Mouse (Mus musculus) neural tube, embryonic 15.5 days (tissue): Measurements from ENCODE around the gene Gm27029. TPM values are rescaled to one million over a fixed set of nuclear protein-coding genes. Genes with fewer than 3 reads are reported as not detected.
"Not testable (repeated sequence)": the region's sequence is repeated elsewhere in the genome, so short reads cannot be mapped to it uniquely, and the experiment has no call there.

Experiments
- ATAC-seq: fragments of 200-750 bp; cut with Nextera tagmentation; 2 replicates; pipeline ENCODE4 v1.8.0; 2017; ENCODE audit warnings: mild to moderate bottlenecking, moderate TSS enrichment, moderate library complexity; ENCODE audit not compliant: low FRiP score
- H3K27ac ChIP-seq: fragments of 300-500 bp; sonication (generic); replicated peaks from 2 replicates; pipeline ENCODE4 v1.5.1; 2015; ENCODE audit warnings: mild to moderate bottlenecking, inconsistent platforms
- H3K27me3 ChIP-seq: fragments of 300-500 bp; sonication (generic); replicated peaks from 2 replicates; pipeline ENCODE4 v1.6.1; 2015; ENCODE audit warnings: inconsistent platforms
- H3K36me3 ChIP-seq: fragments of 300-500 bp; sonication (generic); 2 replicates; pipeline ENCODE4 v1.6.1; 2015; ENCODE audit warnings: inconsistent platforms
- H3K4me1 ChIP-seq: fragments of 300-500 bp; sonication (generic); 2 replicates; pipeline ENCODE4 v1.6.1; 2015; ENCODE audit warnings: inconsistent platforms
- H3K4me2 ChIP-seq: fragments of 300-500 bp; sonication (generic); 2 replicates; pipeline ENCODE4 v1.6.1; 2015; ENCODE audit warnings: inconsistent platforms, mild to moderate bottlenecking, moderate library complexity
- H3K4me3 ChIP-seq: fragments of 300-500 bp; sonication (generic); replicated peaks from 2 replicates; pipeline ENCODE4 v1.5.1; 2015; ENCODE audit warnings: mild to moderate bottlenecking, inconsistent platforms
- H3K9ac ChIP-seq: fragments of 300-500 bp; sonication (generic); replicated peaks from 2 replicates; pipeline ENCODE4 v1.6.1; 2015; ENCODE audit warnings: mild to moderate bottlenecking, inconsistent platforms
- H3K9me3 ChIP-seq: fragments of 300-500 bp; sonication (generic); replicated peaks from 2 replicates; pipeline ENCODE4 v1.6.1; 2016; ENCODE audit warnings: inconsistent platforms
- WGBS: fragments of 180-500 bp; shearing (Covaris S2); methylation state at CpG from one replicate; pipeline ENCODE4 v1.1.7; 2015; ENCODE audit warnings: mixed read lengths; 5-methylcytosine and 5-hydroxymethylcytosine counted together
- polyA plus RNA-seq: library from polyadenylated mRNA; unstranded; fragments of >200 nt; fragmentation: Nextera tagmentation; extraction: Ambion mirVana; gene quantifications from 2 replicates; pipeline ENCODE4 v1.2.1, GENCODE M21; 2015

Gm27029 gene
- polyA plus RNA-seq, 1 experiment from 2014 or later, result 10.6 TPM

GRCm38 (mm10) chr11:101441450-101442126 is 17.0 kb upstream of the Gm27029 start:
- 41% methylated on average over 15 of the region's 15 CpGs for WGBS

DNA sequence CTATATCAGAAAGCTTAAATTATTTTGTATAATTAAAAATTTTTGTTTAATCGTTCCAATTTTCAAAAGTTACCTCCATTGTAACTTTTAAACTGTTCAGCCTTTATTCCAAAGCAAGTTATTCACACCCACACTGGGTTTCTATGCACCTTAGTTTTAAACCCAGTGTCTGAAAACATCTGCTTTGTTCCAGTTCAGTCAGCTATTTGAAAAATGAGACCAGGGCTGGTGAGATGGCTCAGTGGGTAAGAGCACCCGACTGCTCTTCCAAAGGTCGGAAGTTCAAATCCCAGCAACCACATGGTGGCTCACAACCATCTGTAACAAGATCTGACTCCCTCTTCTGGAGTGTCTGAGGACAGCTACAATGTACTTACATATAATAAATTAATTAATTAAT is 13.4 kb upstream of the Gm27029 start:
- H3K36me3 ChIP-seq, result peaks cover 31% of the 10 kb centered on the region
- H3K4me2 ChIP-seq, H3K9ac ChIP-seq, H3K4me3 ChIP-seq, H3K27me3 ChIP-seq, H3K9me3 ChIP-seq, H3K27ac ChIP-seq, ATAC-seq, H3K4me1 ChIP-seq: not testable (repeated sequence)
- WGBS, result 53% methylated on average over 3 of the region's 3 CpGs

More at GRCm38 (mm10) chr11:101441450-101442126, 17.0 kb upstream of the Gm27029 start:
- 0 out of 2 replicates have a peak overlapping the region, but pooled peaks have one; percentile 23 for H3K27ac ChIP-seq
- H3K4me3 ChIP-seq, result peak overlapping the region; percentile 27
- peak overlapping the region; percentile 89 for H3K4me2 ChIP-seq
- H3K4me1 ChIP-seq, result peaks cover 22% of the 10 kb centered on the region
- not testable (repeated sequence) for H3K9ac ChIP-seq, H3K27me3 ChIP-seq, H3K9me3 ChIP-seq, ATAC-seq
- H3K36me3 ChIP-seq, result peaks cover 21% of the 10 kb centered on the region

- Histone ChIP-seq H3K27ac (no peak overlapping the region), H3K9ac (no peak overlapping the region), H3K9me3 (no peaks in the 10 kb centered on the region), H3K4me2 (no peak overlapping the region), H3K4me3 (no peak overlapping the region), H3K36me3 (peaks cover 38% of the 10 kb centered on the region), H3K27me3 (no peaks in the 10 kb centered on the region), H3K4me1 (no peaks in the 10 kb centered on the region)
- no peak for ATAC-seq
- WGBS, result 35% methylated on average over 4 of the region's 4 CpGs
Observed at GRCm38 (mm10) chr11:101436916-101437315, 12.3 kb upstream of the Gm27029 start.

- no peak overlapping the region for H3K4me3 ChIP-seq
- H3K9me3 ChIP-seq, result no peaks in the 10 kb centered on the region
- no peaks in the 10 kb centered on the region for H3K27me3 ChIP-seq
- H3K4me1 ChIP-seq, result no peaks in the 10 kb centered on the region
- no peak overlapping the region for H3K4me2 ChIP-seq
- no peak for ATAC-seq
- no peak overlapping the region for H3K27ac ChIP-seq
- no peak overlapping the region for H3K9ac ChIP-seq
- 90% methylated on average over 4 of the region's 4 CpGs for WGBS
- peaks cover 48% of the 10 kb centered on the region for H3K36me3 ChIP-seq
Observed at GRCm38 (mm10) chr11:101435831-101436230, 11.2 kb upstream of the Gm27029 start.

DNA sequence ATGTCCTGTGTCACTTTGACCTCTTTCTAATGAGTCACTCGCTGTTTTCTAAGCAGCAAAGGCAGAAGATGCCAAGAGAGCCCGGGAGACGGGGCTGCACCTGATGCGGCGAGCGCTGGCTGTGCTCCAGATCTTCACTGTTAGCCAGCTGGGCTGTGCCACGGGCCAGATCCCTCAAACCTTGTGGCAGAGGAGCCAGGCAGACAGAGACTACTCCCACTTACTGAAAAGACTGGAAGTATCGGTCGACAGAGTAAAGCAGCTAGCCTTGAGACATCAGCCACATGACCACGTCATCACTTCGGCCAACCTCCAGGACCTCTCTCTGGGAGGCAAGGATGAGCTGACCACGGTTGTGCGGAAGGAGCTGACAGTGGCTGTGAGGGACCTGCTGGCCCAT is 8.8 kb upstream of the Gm27029 start:
- WGBS, result 81% methylated on average over 13 of the region's 13 CpGs
- H3K27me3 ChIP-seq, result no peaks in the 10 kb centered on the region
- no peak overlapping the region for H3K4me2 ChIP-seq
- H3K9me3 ChIP-seq, result no peaks in the 10 kb centered on the region
- no peak for ATAC-seq
- peaks cover 66% of the 10 kb centered on the region for H3K36me3 ChIP-seq
- H3K4me3 ChIP-seq, result no peak overlapping the region
- H3K9ac ChIP-seq, result no peak overlapping the region
- no peaks in the 10 kb centered on the region for H3K4me1 ChIP-seq
- no peak overlapping the region for H3K27ac ChIP-seq

- Histone ChIP-seq H3K27me3 (no peaks in the 10 kb centered on the region), H3K9me3 (no peaks in the 10 kb centered on the region), H3K27ac (no peak overlapping the region), H3K36me3 (peaks cover 66% of the 10 kb centered on the region), H3K4me1 (peaks cover 13% of the 10 kb centered on the region), H3K9ac (no peak overlapping the region), H3K4me3 (no peak overlapping the region), H3K4me2 (no peak overlapping the region)
- ATAC-seq, result no peak
- 96% methylated on average over 9 of the region's 9 CpGs for WGBS
Observed at GRCm38 (mm10) chr11:101431327-101431726, 6.7 kb upstream of the Gm27029 start.

DNA sequence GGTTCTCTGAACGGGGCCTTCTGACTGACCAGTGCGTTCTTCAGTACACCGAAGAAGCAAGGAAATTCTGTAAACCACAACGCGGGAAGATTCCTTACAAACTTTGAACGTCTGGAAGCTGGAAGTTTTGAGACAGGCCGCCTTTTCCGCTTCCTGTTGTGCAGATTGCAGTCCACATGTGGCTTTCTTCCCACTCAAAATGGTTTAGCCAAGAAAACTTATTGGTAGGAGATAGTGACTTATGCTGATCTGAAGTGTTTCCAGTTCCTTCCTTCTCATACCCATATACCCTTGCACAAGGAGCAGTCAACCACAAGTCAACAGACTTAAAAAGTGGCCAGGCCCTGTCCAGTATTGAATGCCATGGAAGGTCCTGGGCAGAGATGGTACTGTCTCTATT is 1.6 kb upstream of the Gm27029 start:
- peaks cover 31% of the 10 kb centered on the region for H3K4me1 ChIP-seq
- peak overlapping the region; percentile 83 for H3K4me2 ChIP-seq
- no peak overlapping the region for H3K27ac ChIP-seq
- 73% methylated on average over 8 of the region's 8 CpGs for WGBS
- no peaks in the 10 kb centered on the region for H3K27me3 ChIP-seq
- peak overlapping the region; percentile 71 for H3K9ac ChIP-seq
- no peak for ATAC-seq
- no peaks in the 10 kb centered on the region for H3K9me3 ChIP-seq
- H3K36me3 ChIP-seq, result peaks cover 21% of the 10 kb centered on the region
- H3K4me3 ChIP-seq, result peak overlapping the region; percentile 72

DNA sequence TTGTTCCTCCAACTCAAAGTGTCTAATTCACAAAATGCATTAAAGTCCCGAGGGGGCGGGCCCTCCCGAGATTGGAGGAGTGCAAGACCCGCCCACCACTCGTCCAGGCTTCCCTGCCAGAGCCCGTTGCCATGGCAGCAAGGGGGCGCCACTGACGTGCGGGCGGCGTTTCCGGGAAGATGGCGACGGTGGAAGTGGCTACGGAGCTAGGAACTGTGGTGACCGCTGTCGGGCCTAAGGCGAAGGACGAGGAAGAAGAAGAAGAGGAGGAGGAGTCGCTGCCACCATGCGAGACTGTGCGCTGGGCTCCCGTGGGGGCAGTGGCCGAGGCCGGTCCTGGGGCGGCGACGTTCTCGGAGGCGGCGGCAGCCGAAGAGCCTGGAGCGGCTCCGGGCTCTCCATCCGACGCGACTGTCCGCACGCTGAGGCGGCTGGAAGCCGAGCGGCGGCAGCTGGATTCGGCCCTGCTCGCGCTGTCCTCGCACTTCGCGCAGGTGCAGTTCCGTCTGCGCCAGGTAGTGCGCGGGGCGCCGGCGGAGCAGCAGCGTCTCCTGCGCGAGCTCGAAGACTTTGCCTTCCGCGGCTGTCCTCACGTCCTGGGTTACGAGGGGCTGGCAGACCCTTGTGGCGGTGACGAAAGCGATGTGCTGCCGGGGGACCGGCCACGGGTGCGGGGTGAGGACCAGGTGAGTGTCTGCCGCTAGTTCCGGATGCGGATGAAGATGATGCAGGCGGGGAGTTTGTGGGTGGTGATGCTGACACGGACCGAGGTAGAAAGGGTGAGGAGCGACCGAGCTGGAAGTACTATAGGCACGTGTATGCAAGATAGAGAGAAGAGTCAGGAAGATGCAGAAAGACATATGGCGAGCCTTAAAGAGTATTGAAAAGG is 573 bp upstream of the Gm27029 start, which contains the start of the genes Rundc1 and Ptges3l:
TSS of gene Rundc1 (plus strand) at position 161 of the 889 bp plus-strand sequence.
TSS of gene Ptges3l (minus strand) at position 409 of the 889 bp plus-strand sequence.
- Histone ChIP-seq H3K4me1 (peaks cover 31% of the 10 kb centered on the region), H3K4me3 (peak within 1 kb of the TSS; percentile 72), H3K27ac (peak within 1 kb of the TSS; percentile 93), H3K9ac (peak within 1 kb of the TSS; percentile 71), H3K27me3 (no peaks in the 10 kb centered on the region), H3K36me3 (peaks cover 11% of the 10 kb centered on the region), H3K9me3 (no peaks in the 10 kb centered on the region), H3K4me2 (peak within 1 kb of the TSS; percentile 83)
- ATAC-seq, result peak; percentile 94
- WGBS, result under 1% methylated on average over 80 of the region's 81 CpGs

- Histone ChIP-seq H3K9ac (no peak overlapping the region), H3K27ac (no peak overlapping the region), H3K36me3 (no peaks in the 10 kb centered on the region), H3K9me3 (no peaks in the 10 kb centered on the region), H3K4me2 (no peak overlapping the region), H3K27me3 (no peaks in the 10 kb centered on the region), H3K4me1 (peaks cover 22% of the 10 kb centered on the region), H3K4me3 (no peak overlapping the region)
- no peak for ATAC-seq
- WGBS, result 92% methylated on average over 5 of the region's 5 CpGs
Observed at GRCm38 (mm10) chr11:101420148-101420547, 4.4 kb downstream of the Gm27029 start.

GRCm38 (mm10) chr11:101419610-101420009 is 5.0 kb downstream of the Gm27029 start:
- no peak overlapping the region for H3K27ac ChIP-seq
- no peaks in the 10 kb centered on the region for H3K36me3 ChIP-seq
- H3K9ac ChIP-seq, result no peak overlapping the region
- H3K9me3 ChIP-seq, result no peaks in the 10 kb centered on the region
- no peak for ATAC-seq
- 34% methylated on average over 3 of the region's 3 CpGs for WGBS
- H3K27me3 ChIP-seq, result no peaks in the 10 kb centered on the region
- H3K4me3 ChIP-seq, result no peak overlapping the region
- peaks cover 21% of the 10 kb centered on the region for H3K4me1 ChIP-seq
- H3K4me2 ChIP-seq, result no peak overlapping the region

GRCm38 (mm10) chr11:101418991-101419390 is 5.6 kb downstream of the Gm27029 start:
- ATAC-seq, result no peak
- Histone ChIP-seq H3K4me2 (no peak overlapping the region), H3K27me3 (no peaks in the 10 kb centered on the region), H3K9ac (no peak overlapping the region), H3K27ac (no peak overlapping the region), H3K36me3 (no peaks in the 10 kb centered on the region), H3K4me3 (no peak overlapping the region), H3K4me1 (peaks cover 14% of the 10 kb centered on the region), H3K9me3 (no peaks in the 10 kb centered on the region)
- 66% methylated on average over 6 of the region's 6 CpGs for WGBS
